Mouse (Mus musculus) testis, adult 2 months (tissue): ENCODE measurements around the gene Uhrf2. TPM values are rescaled to one million over a fixed set of nuclear protein-coding genes. Genes with fewer than 3 reads are reported as not detected.

ENCODE experiments used
- H3K27ac ChIP-seq: fragments of 200-500 bp; 2 replicates; pipeline ENCODE4 v1.5.1; 2012; ENCODE audit warnings: low read depth, low read length; ENCODE audit not compliant: control insufficient read depth, insufficient read depth
- H3K27me3 ChIP-seq: fragments of 200-500 bp; 2 replicates; pipeline ENCODE4 v1.6.1; 2012; ENCODE audit warnings: mild to moderate bottlenecking, low read length, moderate library complexity; ENCODE audit not compliant: control insufficient read depth, insufficient read depth
- H3K36me3 ChIP-seq: fragments of 200-500 bp; 2 replicates; pipeline ENCODE4 v1.6.1; 2012; ENCODE audit warnings: mild to moderate bottlenecking, low read length; ENCODE audit not compliant: control insufficient read depth, insufficient read depth
- H3K4me1 ChIP-seq: fragments of 200-500 bp; 2 replicates; pipeline ENCODE4 v1.6.1; 2012; ENCODE audit warnings: low read length; ENCODE audit not compliant: control insufficient read depth, insufficient read depth
- H3K4me3 ChIP-seq: fragments of 200-500 bp; 2 replicates; pipeline ENCODE4 v1.5.1; 2012; ENCODE audit warnings: low read depth, mild to moderate bottlenecking, low read length, moderate library complexity, mixed read lengths; ENCODE audit not compliant: control insufficient read depth
- CTCF ChIP-seq: fragments of 200-500 bp; IDR thresholded peaks from 2 replicates; pipeline ENCODE4 v1.5.1; 2012; ENCODE audit warnings: low read depth, mild to moderate bottlenecking, inconsistent platforms, low read length, moderate library complexity; ENCODE audit not compliant: control insufficient read depth, insufficient read depth, insufficient replicate concordance
- POLR2A ChIP-seq: fragments of 200-500 bp; IDR thresholded peaks from 2 replicates; pipeline ENCODE4 v1.6.1; 2012; ENCODE audit warnings: low read depth, mild to moderate bottlenecking, inconsistent platforms, low read length, moderate library complexity; ENCODE audit not compliant: control insufficient read depth
- polyA plus RNA-seq: library from polyadenylated mRNA; depleted of rRNA; stranded (reverse); fragments of >200 nt; gene quantifications from 2 replicates; pipeline ENCODE4 v1.2.3, GENCODE M21; 2012

Uhrf2 gene
- polyA plus RNA-seq, 1 experiment = 14.0 TPM

DNA sequence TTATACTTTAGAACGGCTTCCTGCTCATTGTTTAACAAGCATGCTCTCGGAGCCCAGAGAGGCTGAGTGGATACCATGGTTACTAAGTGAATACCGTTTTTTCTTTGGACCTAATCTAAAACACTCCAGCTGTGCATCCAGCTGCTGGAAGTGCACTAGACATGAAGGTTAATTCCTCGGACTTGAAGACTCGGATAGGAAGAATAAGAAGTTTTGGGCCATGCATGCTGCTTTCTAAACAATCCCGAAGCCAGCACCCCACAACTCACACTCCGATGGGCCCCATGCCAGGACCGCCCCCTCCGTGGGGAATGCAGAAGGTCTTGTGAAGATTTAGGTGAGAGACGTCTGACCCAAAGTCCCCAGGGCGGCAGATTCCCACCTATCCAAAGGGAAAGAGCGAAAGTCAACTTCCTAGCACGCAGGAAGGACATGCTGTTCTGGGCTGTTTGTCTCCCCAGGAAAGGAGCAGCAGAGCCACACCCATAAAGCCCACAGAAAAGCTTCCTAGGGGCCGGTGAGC lies 84.7 kb downstream of the Uhrf2 start:
- Histone ChIP-seq H3K4me1 (peaks cover 9% of the 10 kb centered on the region), H3K36me3 (no peaks in the 10 kb centered on the region), H3K27ac (no peak overlapping the region), H3K27me3 (no peaks in the 10 kb centered on the region), H3K4me3 (no peak overlapping the region)
- TF ChIP-seq CTCF = no peak

DNA sequence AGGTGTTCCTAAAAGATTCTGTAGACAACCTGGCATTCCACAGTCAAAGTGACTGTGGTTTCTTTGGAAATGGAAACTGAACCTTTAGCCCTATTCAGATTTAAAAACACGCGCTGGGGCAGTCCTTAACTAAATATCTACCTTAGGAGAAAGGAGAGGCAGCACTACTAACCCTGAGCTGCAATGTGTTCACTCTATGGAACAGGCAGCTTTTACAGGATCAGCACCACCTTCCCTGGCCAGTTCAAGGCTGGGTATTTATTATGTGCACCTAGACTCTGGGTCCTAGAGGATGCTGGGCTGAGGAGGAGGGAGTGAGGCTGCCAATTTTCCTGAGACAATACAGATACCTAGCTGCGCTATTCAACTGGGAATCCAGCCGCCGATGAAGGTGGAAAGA lies 85.3 kb downstream of the Uhrf2 start:
- no peak for TF ChIP-seq CTCF
- no peak for TF ChIP-seq POLR2A
- H3K4me1 ChIP-seq = peaks cover 9% of the 10 kb centered on the region
- H3K27me3 ChIP-seq = no peaks in the 10 kb centered on the region
- no peak overlapping the region for H3K4me3 ChIP-seq
- H3K27ac ChIP-seq = no peak overlapping the region
- no peaks in the 10 kb centered on the region for H3K36me3 ChIP-seq

DNA sequence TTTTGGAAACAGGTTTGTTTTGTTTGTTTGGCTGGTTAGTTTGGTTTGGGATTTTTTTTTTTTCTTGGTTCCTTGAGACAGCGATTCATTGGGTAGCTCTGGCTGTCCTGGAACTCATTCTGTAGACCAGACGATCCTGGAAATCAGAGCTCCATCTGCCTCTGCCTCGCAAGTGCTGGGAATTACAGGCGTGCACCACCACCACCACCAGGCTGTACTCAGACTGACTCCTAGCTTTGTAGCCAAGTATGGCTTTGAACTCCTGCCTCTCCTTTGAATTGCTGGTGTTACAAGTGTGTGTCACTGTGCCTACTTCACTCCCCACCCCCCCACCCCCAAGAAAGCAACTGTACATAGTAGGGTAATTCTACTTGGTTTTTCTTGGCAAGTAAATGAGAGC lies 86.9 kb downstream of the Uhrf2 start:
- no peak overlapping the region for H3K27ac ChIP-seq
- TF ChIP-seq POLR2A = no peak
- TF ChIP-seq CTCF = no peak
- H3K4me1 ChIP-seq = peaks cover 9% of the 10 kb centered on the region
- no peaks in the 10 kb centered on the region for H3K36me3 ChIP-seq
- no peaks in the 10 kb centered on the region for H3K27me3 ChIP-seq
- H3K4me3 ChIP-seq = no peak overlapping the region

DNA sequence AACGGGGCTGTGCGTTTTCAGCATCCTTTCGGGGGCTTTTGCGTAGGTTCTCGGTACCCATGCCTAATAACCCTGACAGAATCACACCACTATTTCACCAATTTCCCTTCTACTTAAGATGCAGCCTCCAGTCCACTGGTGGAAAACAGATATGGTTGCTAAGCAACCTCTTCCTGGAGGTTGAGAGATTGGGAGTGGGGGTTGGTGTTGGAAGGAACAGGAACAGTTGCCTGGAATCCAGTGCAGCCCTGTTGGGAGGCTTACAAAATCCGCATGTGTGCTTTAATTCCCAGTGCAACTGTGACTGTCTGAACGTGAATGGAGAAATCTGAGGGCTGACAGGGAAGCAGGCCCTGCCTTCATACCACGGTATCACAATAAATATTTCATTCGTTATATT lies 87.5 kb downstream of the Uhrf2 start:
- H3K4me1 ChIP-seq = peaks cover 9% of the 10 kb centered on the region
- H3K36me3 ChIP-seq = no peaks in the 10 kb centered on the region

DNA sequence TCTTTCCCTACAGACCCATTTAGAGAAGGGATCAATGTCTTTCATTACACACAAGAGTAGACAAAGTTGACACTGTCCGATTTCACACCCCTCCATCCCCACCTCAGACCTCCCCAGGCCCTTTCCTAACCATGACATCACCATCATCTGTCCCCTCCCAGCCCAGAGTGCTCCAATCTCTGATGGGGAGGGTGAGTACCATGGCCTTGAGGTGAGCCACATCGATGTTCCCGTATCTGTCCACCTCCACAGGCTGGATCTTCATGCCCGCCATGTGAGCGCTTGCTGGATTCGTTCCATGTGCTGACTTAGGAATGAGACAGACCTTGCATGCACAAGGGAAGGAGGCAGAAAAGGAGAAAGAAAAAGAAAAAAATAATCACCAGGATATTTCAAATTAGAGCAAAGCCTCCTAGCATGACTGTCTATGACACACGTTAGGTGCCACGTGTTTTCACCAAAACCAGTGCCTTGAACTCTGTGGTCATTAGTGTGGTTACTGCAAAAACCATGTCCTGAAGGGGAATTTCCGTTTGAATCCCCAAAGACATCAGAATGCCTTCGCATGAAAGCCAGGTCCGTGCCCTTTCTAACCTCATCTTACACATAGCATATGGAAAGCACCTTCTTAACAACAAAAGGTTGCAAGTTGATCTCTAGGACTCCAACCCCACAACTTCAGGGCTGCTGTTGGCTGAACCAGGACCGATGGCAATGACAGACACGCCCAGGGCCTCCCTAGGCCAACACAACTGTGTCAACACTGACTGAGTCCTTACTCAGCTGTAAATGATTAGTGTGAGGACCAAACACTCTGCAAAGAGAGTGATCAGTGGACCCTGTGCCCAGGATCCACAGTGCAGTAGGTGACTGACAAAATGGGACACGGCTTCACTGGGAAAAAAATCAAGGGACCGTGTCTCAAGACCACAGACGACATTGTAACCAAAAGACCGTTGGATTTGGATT lies 88.3 kb downstream of the Uhrf2 start:
- Histone ChIP-seq H3K27me3 (no peaks in the 10 kb centered on the region), H3K4me3 (no peak overlapping the region), H3K4me1 (peaks cover 9% of the 10 kb centered on the region), H3K27ac (no peak overlapping the region), H3K36me3 (no peaks in the 10 kb centered on the region)
- TF ChIP-seq POLR2A (no peak), CTCF (no peak)

More for the DNA sequence above, 87.5 kb downstream of the Uhrf2 start:
- no peak for TF ChIP-seq POLR2A
- no peak for TF ChIP-seq CTCF
- H3K27ac ChIP-seq = no peak overlapping the region
- H3K4me3 ChIP-seq = no peak overlapping the region
- no peaks in the 10 kb centered on the region for H3K27me3 ChIP-seq

DNA sequence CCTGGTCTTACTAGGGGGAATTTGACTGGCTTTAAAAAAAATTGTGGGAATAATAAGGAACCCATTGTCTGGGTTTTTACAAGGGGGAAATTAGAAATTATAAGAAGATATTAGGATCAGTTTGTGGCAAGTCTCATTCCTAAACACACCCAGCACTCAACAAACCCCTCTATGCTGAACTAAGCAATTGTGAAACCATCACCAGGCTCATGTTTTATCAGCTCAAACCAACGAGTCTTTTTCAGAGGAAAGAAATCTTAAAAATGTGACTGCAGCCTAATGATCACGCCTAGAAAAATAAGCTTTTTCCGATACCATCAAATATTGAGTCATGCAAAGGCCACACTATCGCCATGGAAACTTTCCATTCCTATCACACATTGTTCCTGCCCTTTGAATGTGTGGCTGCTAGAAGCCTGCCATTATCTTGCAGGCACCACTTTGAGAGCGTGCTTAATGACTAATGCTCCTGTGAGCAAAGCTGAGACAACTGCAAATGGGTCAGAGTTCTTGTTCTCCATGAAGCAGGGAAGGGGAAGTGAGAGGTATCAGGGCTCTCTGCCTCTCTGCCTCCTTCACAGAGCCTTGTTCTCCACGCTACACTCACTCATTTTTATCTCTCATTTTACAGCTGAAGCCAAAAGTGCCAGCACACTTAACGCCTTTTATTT lies 94.8 kb downstream of the Uhrf2 start:
- no peak overlapping the region for H3K27ac ChIP-seq
- no peaks in the 10 kb centered on the region for H3K4me1 ChIP-seq
- H3K27me3 ChIP-seq = no peaks in the 10 kb centered on the region
- no peak for TF ChIP-seq CTCF
- TF ChIP-seq POLR2A = no peak
- no peaks in the 10 kb centered on the region for H3K36me3 ChIP-seq
- H3K4me3 ChIP-seq = no peak overlapping the region

DNA sequence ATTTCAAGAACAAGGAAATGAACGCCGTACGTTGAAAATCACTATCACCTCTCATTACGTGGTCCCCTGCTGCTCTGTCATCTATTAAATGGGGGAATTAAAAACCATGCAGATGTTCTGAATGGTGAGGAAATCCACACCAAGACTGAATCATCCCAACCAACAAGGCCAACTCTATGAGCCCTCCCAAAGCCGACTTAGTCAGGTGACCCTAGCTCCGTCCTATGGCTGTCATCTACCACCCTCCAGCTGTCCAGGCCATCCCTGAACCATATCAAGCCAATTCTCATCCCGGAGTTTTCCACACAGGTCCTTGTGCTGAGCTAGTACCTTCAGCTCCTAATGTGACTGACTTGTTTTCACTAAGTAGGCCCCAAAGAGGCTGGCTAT lies 95.4 kb downstream of the Uhrf2 start:
- no peaks in the 10 kb centered on the region for H3K4me1 ChIP-seq
- no peaks in the 10 kb centered on the region for H3K36me3 ChIP-seq
- no peak overlapping the region for H3K4me3 ChIP-seq
- H3K27ac ChIP-seq = no peak overlapping the region
- H3K27me3 ChIP-seq = no peaks in the 10 kb centered on the region
- no peak for TF ChIP-seq CTCF
- no peak for TF ChIP-seq POLR2A
